Mouse (Mus musculus) olfactory bulb, adult 2 months (tissue): ENCODE data around the gene Acot10.

ENCODE experiments used
- CTCF ChIP-seq: fragments of 200-500 bp; IDR thresholded peaks from 2 replicates; pipeline ENCODE4 v1.5.1; 2012; ENCODE audit warnings: low read depth, mild to moderate bottlenecking, low read length, moderate library complexity; ENCODE audit not compliant: insufficient read depth
- POLR2A ChIP-seq: fragments of 200-500 bp; IDR thresholded peaks from 2 replicates; pipeline ENCODE4 v1.6.1; 2012; ENCODE audit warnings: mild to moderate bottlenecking, low read depth, low read length, moderate library complexity; ENCODE audit not compliant: insufficient read depth

- TF ChIP-seq CTCF (no peak), POLR2A (no peak)
Observed at GRCm38 (mm10) chr15:20634593-20634992, 32.0 kb downstream of the Acot10 start.
